Mouse (Mus musculus) midbrain, embryonic 16.5 days (tissue): ENCODE measurements around the gene Emid1. TPM values are rescaled to one million over a fixed set of nuclear protein-coding genes. Genes with fewer than 3 reads are reported as not detected.
A peak's percentile ranks its signal among the peaks of the same experiment; 100 is the strongest.

ENCODE experiments used
- ATAC-seq: fragments of 200-750 bp; cut with Nextera tagmentation; 2 replicates; pipeline ENCODE4 v1.8.0; 2017; ENCODE audit warnings: moderate TSS enrichment
- H3K27ac ChIP-seq: fragments of 300-500 bp; sonication (generic); 2 replicates; pipeline ENCODE4 v1.5.1; 2014; ENCODE audit warnings: mild to moderate bottlenecking, low read length, mixed read lengths
- H3K27me3 ChIP-seq: fragments of 300-500 bp; sonication (generic); 2 replicates; pipeline ENCODE4 v1.6.1; 2014; ENCODE audit warnings: low read depth, low read length, mixed read lengths; ENCODE audit not compliant: control insufficient read depth, insufficient read depth
- H3K36me3 ChIP-seq: fragments of 300-500 bp; sonication (generic); 2 replicates; pipeline ENCODE4 v1.6.1; 2014; ENCODE audit warnings: mild to moderate bottlenecking, low read length, moderate library complexity, mixed read lengths; ENCODE audit not compliant: control insufficient read depth, insufficient read depth
- H3K4me1 ChIP-seq: fragments of 300-500 bp; sonication (generic); 2 replicates; pipeline ENCODE4 v1.6.1; 2014; ENCODE audit warnings: mild to moderate bottlenecking, low read length, mixed read lengths; ENCODE audit not compliant: control insufficient read depth, insufficient read depth
- H3K4me2 ChIP-seq: fragments of 300-500 bp; sonication (generic); 2 replicates; pipeline ENCODE4 v1.6.1; 2014; ENCODE audit warnings: mild to moderate bottlenecking, low read length, mixed read lengths
- H3K4me3 ChIP-seq: fragments of 300-500 bp; sonication (generic); 2 replicates; pipeline ENCODE4 v1.5.1; 2014; ENCODE audit warnings: low read depth, mild to moderate bottlenecking, low read length, moderate library complexity, mixed read lengths
- H3K9ac ChIP-seq: fragments of 300-500 bp; sonication (generic); 2 replicates; pipeline ENCODE4 v1.6.1; 2014; ENCODE audit warnings: low read depth, low read length, mixed read lengths
- H3K9me3 ChIP-seq: fragments of 300-500 bp; sonication (generic); replicated peaks from 2 replicates; pipeline ENCODE4 v1.6.1; 2014; ENCODE audit warnings: mild to moderate bottlenecking, low read length, mixed read lengths; ENCODE audit not compliant: control insufficient read depth, poor library complexity, severe bottlenecking
- WGBS: fragments of 180-500 bp; shearing (Covaris S2); extraction: QIAGEN DNeasy Blood & Tissue Kit; methylation state at CpG from one replicate; pipeline ENCODE4 v1.1.7; 2014; 5-methylcytosine and 5-hydroxymethylcytosine counted together
- polyA plus RNA-seq: library from polyadenylated mRNA; unstranded; fragments of >200 nt; fragmentation: Nextera tagmentation; extraction: Ambion mirVana; gene quantifications from 2 replicates; pipeline ENCODE4 v1.2.1, GENCODE M21; 2015

The Emid1 gene
- polyA plus RNA-seq, 1 experiment from 2014 or later, result 12.4 TPM

DNA sequence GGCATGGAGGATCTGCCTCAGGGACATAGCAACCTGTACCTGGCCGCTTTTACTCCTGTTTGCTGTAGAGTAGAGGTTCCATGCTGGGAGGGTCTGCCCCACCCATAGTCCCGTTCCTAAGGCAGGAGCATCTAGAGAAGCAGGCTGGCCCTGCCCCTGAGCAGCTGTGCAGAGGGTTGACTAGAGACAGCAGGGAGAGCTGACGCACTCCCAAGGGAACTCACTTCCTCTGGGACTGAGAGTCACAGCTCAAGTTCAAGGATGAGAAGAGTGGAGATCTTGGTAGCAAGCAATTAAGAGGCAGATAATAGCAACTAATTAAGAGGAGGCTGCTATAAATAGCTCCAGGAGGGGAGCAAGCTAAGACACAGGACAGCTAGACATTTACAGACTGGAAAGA lies 20.8 kb upstream of the Emid1 start:
- Histone ChIP-seq H3K4me1 (no peaks in the 10 kb centered on the region), H3K9me3 (no peaks in the 10 kb centered on the region), H3K9ac (no peak overlapping the region), H3K27ac (no peak overlapping the region), H3K27me3 (no peaks in the 10 kb centered on the region), H3K4me2 (no peak overlapping the region), H3K36me3 (no peaks in the 10 kb centered on the region), H3K4me3 (no peak overlapping the region)
- no peak for ATAC-seq
- WGBS, result 48% methylated on average over 3 of the region's 3 CpGs

DNA sequence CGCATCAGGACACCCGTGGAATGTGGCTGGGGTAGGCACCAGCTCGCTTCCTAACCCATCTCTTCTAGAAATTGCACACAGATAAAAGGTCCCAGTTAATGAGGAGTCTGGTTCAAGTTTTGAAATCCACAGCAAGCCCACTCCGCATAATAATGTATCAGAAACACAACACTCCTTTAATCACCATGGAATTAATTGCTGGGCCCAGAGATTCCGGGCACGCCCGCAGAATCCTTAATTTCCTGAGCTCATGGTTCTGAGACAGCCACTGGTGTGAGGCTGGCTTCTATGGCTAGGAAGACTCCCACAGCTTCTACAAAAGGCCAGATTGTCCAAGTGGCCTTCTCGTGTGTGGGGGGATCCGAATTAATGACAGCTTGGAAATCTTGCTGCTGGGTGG lies 15.3 kb upstream of the Emid1 start:
- Histone ChIP-seq H3K4me2 (no peak overlapping the region), H3K9me3 (no peaks in the 10 kb centered on the region), H3K4me1 (peaks cover 3% of the 10 kb centered on the region; the same call in 1 of the 2 replicates), H3K27ac (peak overlapping the region; percentile 13), H3K36me3 (no peaks in the 10 kb centered on the region), H3K27me3 (no peaks in the 10 kb centered on the region), H3K9ac (no peak overlapping the region), H3K4me3 (no peak overlapping the region)
- ATAC-seq, result peak; percentile 63
- WGBS, result 55% methylated on average over 9 of the region's 9 CpGs

DNA sequence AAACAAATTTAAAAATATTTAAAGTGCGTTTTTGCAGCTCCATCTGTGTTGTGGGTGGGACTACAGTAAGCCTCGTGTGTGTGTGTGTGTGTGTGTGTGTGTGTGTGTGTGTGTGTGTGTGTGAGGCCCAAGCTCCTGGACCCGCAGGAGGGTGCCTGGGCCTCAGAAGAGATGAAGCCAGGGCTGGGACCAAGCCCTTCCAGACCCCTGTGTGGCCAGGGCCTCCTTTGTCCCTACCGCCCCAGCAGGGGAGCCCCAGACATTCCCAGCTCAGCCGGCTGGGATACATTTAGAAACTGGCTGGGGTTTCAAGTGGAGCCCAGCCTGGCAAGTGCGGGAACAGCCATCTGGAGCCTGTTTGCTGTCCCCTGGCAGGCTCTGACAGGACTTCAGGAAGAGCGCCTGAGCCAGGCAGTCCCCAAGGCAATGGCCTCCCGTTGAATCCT lies 13.4 kb upstream of the Emid1 start:
- Histone ChIP-seq H3K4me3 (no peak overlapping the region), H3K36me3 (no peaks in the 10 kb centered on the region), H3K4me2 (no peak overlapping the region), H3K9me3 (no peaks in the 10 kb centered on the region), H3K9ac (no peak overlapping the region), H3K27me3 (no peaks in the 10 kb centered on the region), H3K4me1 (peaks cover 3% of the 10 kb centered on the region; the same call in 1 of the 2 replicates), H3K27ac (no peak overlapping the region)
- 19% methylated on average over 8 of the region's 8 CpGs for WGBS
- peak; percentile 36; the same call in 1 of the 2 replicates for ATAC-seq

DNA sequence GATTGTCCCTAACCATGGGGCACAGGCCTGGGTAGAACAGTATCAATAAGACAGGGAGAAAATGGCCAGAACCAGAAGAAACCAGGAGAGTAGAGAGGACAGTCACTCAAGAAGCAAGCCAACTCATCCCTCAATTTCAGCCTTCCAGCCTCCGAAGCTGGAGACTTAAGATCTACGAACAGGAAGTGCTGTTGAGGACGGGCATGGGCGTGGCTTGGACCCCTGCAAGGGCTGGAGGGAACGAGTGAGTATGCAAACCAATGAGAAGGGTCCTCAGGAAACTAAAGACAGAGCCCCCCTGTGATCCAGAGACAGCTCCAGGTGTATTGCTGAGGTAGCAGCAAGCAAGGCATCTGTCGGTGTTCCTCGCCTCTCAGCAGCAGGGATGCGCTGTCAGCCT lies 12.3 kb upstream of the Emid1 start:
- no peak for ATAC-seq
- Histone ChIP-seq H3K27ac (no peak overlapping the region), H3K9ac (no peak overlapping the region), H3K4me1 (peaks cover 3% of the 10 kb centered on the region; the same call in 1 of the 2 replicates), H3K4me3 (no peak overlapping the region), H3K4me2 (no peak overlapping the region), H3K27me3 (no peaks in the 10 kb centered on the region), H3K36me3 (no peaks in the 10 kb centered on the region), H3K9me3 (no peaks in the 10 kb centered on the region)
- WGBS, result 23% methylated on average over 8 of the region's 8 CpGs

DNA sequence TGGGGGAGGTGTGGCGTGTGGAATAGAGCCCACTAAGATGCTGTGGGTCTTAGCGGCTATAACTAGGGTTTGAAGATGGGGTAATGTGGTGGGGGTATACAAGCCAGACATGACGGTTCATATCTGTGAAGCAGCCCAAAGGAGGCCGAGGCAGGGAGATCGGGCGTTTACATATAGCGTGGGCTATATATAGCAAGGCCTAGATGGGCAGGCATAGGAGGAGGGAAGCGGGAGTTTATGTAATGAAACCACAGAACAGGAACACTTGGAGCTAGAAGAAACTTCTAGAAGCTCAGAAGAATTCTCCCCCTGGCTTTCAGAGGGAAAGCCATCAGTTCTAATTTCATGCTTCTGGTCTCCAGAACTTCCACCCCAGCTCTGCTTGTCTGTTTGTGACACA lies 11.4 kb upstream of the Emid1 start:
- Histone ChIP-seq H3K4me2 (no peak overlapping the region), H3K4me3 (no peak overlapping the region), H3K27me3 (no peaks in the 10 kb centered on the region), H3K27ac (no peak overlapping the region), H3K9me3 (no peaks in the 10 kb centered on the region), H3K9ac (no peak overlapping the region), H3K4me1 (peaks cover 3% of the 10 kb centered on the region; the same call in 1 of the 2 replicates), H3K36me3 (no peaks in the 10 kb centered on the region)
- no peak for ATAC-seq
- WGBS, result 96% methylated on average over 8 of the region's 8 CpGs

DNA sequence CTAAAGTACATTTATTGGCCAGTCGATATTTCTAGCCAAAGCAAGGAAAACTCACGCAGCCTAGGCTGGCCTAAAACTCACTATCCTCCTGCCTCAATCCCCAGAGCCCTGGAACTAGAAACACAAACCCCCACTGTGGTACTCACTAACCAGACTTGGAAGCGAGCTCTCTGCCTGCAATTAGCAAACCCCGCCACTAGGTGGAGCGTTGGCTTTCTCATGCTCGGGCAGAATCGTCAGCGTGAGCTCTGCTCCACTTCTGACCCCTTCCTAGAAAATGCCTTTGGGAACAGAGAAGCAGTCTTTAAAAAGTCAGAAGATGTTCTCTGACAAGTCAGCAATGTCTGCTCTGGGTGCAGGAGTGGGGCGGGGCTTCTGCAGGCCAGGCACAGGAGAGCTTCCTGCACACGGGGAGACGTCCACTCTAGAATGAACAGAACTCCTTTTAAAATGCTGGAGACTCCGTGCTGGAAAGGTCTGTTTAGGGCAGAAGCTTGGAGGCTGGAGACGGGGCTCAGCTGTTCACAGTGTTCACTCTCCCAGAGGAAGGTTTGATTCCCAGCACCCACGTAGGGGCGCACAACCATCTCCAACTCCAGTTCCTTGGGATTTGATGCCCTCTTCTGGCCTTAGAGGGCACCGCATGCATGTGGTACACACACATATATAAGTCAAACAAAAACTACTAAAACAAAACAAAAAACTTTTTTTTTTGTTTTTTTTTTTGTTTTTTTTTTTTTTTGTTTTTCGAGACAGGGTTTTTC lies 8.8 kb upstream of the Emid1 start:
- H3K27me3 ChIP-seq, result no peaks in the 10 kb centered on the region
- no peak overlapping the region for H3K27ac ChIP-seq
- H3K36me3 ChIP-seq, result no peaks in the 10 kb centered on the region
- no peak overlapping the region for H3K4me3 ChIP-seq
- H3K4me2 ChIP-seq, result no peak overlapping the region
- no peak overlapping the region for H3K9ac ChIP-seq
- 70% methylated on average over 17 of the region's 17 CpGs for WGBS
- no peaks in the 10 kb centered on the region for H3K9me3 ChIP-seq
- ATAC-seq, result no peak
- peaks cover 3% of the 10 kb centered on the region; the same call in 1 of the 2 replicates for H3K4me1 ChIP-seq

DNA sequence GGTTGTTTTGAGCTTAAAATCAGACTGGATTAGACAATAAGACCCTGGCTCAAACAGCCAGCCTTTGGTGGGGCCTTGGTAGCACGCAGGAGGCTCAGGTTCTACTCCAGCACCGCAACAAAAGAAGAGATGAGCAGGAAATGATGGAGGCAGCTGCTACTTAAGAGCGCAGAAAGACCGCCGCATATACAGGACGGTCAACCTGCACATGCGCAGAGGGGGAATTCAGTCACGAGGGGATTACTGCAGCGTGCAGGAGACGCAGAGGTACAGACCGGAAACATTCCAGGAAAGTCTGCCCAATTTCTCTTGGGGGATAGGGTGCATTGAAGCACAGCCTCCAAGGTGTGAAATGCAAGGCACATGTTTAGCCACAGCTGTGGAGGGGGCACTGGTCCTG lies 6.0 kb upstream of the Emid1 start:
- no peak overlapping the region for H3K4me3 ChIP-seq
- H3K36me3 ChIP-seq, result no peaks in the 10 kb centered on the region
- no peaks in the 10 kb centered on the region for H3K27me3 ChIP-seq
- no peak overlapping the region for H3K27ac ChIP-seq
- no peaks in the 10 kb centered on the region for H3K4me1 ChIP-seq
- H3K4me2 ChIP-seq, result no peak overlapping the region
- H3K9me3 ChIP-seq, result no peaks in the 10 kb centered on the region
- no peak overlapping the region for H3K9ac ChIP-seq
- WGBS, result 87% methylated on average over 11 of the region's 11 CpGs
- no peak for ATAC-seq

DNA sequence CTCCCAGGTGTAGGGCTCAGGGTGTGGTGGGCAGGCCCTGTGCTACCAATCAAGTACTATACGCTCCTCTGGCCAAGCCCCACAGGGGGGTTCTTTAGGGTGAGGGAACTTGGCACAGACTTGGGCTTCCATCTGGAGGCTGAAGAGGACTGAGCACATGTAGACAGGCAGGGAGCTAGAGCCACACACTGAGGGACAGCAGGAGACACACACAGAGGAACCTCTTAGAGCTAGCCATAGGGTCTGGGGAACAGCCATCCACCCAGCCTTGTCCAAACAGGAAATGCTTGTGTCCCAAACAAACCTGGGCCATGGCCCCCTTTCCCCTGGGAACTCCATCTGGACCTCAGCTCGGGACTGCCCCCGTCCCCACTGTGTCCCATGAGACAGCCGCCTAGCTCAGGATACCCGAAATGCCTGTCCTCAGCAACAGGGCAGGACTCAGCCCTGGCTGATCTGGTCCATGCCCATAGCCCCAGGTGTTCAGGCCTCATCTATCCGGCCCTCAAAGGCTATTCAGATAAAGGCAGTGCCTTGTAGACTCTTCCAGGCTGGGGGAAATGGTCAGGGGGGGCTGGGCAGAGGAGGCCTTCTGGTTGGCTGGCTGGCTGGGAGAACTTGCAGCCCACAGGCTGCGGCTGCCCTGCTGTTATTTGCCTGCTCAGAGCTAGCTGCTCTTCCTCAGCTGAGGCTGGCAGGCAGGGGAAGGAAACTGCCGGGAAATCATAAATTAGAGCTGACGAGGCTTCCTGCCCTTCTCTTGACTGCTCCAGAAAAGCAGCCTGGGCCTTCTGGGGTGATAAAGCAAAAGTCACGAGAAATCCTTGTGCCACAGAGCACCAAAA lies 3.1 kb upstream of the Emid1 start:
- 47% methylated on average over 10 of the region's 10 CpGs for WGBS
- Histone ChIP-seq H3K36me3 (no peaks in the 10 kb centered on the region), H3K9me3 (no peaks in the 10 kb centered on the region), H3K27me3 (peaks cover 4% of the 10 kb centered on the region; the same call in 1 of the 2 replicates), H3K4me3 (no peak overlapping the region), H3K4me1 (peaks cover 9% of the 10 kb centered on the region), H3K9ac (peak overlapping the region; percentile 30; the same call in 1 of the 2 replicates), H3K4me2 (no peak overlapping the region), H3K27ac (no peak overlapping the region)
- no peak for ATAC-seq

DNA sequence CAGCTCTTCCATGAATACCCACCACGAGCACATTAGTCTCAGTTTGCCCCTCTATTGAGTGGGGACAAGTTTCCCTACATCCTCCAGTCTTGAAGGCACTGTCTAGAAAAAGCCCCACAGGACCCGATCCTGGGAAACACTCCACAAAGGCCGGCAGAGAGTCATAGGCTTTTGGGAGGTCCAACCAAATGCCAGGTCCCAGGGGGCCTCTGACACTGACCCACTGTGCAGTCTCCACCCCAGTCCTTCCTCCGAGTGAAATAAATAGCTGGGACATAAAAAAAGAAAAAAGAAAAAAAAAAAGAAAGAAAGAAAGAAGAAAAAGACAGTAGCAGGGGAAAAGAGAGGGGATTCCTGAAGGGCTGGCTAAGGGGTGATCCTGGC lies 818 bp downstream of the Emid1 start:
- Histone ChIP-seq H3K27ac (no peak overlapping the region), H3K4me2 (peak overlapping the region; percentile 93), H3K4me1 (peaks cover 14% of the 10 kb centered on the region), H3K9ac (no peak overlapping the region), H3K27me3 (peaks cover 4% of the 10 kb centered on the region), H3K4me3 (peak overlapping the region; percentile 49; the same call in 1 of the 2 replicates), H3K36me3 (no peaks in the 10 kb centered on the region), H3K9me3 (no peaks in the 10 kb centered on the region)
- 6% methylated on average over 4 of the region's 4 CpGs for WGBS
- no peak for ATAC-seq
